Mouse (Mus musculus) T-helper 1 cell (primary cell): ENCODE measurements around the gene Ripply2.
"Not testable (repeated sequence)": the region's sequence is repeated elsewhere in the genome, so short reads cannot be mapped to it uniquely, and the experiment has no call there.

Experiments used
- in situ Hi-C: fragments of 300-600 bp; cut with MboI, MseI; formaldehyde crosslinking; loops from one replicate; pipeline ENCODE4 v1.15.1; 2025; ENCODE audit warnings: high pct_unique_total_duplicates

Gene Ripply2

DNA sequence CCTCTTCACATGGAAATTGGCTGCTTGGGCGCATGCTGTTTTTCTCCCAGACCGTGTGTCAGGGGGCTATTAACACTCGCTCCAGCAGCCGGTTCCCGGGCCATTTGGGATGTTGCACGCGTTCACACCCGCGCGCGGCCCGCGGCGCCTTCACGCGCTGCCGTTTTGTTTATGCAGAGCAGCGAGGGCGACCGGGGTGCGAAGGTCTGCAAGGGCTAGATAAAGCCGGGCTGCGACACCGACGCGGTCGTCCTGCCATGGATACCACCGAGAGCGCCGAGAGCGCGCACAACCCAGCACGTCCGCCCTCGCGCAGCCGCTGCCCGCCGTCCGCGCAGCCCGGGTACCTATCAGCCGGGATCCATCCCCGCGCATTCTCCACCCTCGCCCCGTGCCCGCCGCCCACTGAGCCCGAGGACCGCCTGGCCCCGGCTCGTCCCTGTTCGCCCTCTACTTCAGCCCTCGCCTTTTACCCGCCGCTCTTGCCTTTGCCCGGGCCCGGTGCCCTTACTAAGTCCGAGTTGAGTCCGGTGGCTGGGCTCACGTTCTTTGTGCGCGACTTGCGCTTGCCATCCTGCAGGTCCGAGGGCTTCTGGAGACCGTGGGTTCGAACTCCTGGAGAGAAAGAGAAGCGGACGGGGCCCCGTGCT is at the start of gene Ripply2:
TSS of gene Ripply2 (plus strand) at position 250 of the 650 bp plus-strand sequence.
- in situ Hi-C loops: no loop called here

DNA sequence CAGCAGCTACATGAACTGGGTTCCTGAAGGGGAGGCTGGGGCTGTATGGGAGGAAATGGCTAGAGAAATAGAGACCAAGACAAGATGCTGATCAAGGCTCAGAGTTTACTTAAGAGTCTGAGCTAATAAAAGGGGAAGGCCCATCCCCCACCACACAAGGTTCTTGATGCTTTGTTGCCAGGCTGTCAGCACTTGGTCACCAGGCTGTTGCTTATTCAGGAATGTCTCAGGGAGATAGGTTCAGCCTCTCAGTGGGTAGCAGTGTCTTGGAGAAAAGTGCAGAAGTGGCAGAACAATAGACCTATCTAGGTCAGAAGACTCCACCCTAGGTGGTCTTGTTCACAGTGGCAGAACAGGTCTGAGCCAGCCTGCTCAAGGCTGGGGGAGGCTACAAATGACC is 42.9 kb upstream of the Ripply2 start:
- in situ Hi-C loops: not testable (repeated sequence)

DNA sequence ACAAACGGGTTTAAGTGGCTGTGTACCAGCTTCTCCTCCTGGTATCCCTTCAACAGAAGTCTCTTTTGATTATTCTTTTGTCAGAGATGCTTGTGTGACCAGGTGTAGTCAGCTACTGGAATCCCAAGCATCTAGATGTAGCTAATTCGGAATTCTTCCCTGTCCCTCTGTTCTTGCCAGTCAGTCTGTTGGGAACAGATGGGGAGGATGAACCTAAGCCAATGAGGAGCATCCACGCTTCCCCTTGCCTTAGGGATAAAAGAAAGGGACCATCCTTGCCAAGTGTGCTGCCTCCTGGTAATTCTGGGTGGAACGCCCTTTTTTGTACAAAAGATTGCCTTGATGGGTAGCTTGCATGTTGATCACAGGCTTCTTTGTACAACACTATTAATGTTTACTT is 41.8 kb upstream of the Ripply2 start:
- in situ Hi-C loops: no loop called here

DNA sequence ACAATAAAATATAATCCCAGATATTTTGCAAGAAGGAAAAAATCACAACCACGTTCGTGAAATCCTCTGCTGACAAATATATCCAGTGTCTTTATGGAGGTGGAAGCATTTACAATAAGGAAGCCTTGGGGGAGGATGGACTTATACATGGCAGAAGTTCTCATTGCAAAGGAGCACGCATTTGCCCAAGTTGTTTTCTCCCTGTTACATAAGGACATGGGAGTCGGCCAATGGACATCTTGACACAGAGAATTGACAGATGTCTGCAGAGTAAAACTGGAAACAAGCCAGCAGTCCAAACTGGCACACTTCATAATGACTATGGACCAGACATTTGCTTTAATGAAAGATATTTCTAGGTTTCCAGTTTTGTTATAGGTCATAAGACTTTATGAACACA is 38.4 kb upstream of the Ripply2 start:
- in situ Hi-C loops: no loop called here

DNA sequence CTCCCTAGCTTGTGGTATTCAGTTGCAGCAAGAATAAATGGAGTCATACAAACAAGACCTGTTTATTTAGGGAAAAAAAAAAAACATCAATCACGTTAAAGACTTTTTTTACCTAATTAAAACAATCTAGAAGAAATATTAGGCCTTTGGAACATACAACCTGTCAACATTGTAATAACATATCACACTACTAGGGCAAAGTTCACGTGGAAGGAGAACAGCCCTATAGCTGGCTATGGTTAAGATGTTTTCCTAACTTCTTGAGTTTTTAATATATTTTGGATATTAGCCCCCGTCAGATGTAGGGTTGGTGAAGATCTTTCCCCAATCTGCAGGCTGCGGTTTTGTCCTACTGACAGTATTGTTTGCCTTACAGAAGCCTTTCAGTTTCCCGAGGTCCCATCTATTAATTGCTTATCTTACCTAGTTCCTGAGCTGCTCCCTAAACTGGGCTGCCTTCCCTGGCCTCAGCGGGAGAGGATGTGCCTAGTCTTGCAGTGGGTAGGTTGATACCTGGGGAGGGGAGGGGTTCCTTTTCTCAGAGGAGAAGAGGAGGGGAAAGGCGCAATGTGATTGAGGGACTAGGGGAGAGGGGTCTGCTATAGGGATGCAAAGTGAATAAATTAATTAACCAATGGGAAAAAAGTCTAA is 37.0 kb upstream of the Ripply2 start:
- in situ Hi-C loops: no loop called here

DNA sequence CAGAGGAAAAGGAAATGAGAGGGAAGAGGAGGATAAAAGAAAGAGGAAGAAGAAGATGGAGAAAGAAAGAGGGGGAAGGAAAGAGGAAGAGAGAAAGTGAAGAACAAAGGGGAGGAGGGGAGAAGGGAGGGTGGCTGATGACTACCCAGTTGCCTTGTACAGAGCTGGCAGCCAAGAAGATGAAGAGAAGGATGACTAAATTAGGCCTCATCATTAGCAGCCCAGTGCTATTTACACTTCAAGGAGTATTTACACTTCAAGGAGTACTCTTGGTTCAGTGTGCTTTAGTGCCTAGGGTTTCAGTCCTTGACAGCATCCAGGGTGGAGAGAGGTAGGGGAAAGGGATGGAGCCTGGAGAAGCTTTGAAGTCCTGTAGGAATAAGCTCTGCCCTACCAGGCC is 35.3 kb upstream of the Ripply2 start:
- in situ Hi-C loops: no loop called here

DNA sequence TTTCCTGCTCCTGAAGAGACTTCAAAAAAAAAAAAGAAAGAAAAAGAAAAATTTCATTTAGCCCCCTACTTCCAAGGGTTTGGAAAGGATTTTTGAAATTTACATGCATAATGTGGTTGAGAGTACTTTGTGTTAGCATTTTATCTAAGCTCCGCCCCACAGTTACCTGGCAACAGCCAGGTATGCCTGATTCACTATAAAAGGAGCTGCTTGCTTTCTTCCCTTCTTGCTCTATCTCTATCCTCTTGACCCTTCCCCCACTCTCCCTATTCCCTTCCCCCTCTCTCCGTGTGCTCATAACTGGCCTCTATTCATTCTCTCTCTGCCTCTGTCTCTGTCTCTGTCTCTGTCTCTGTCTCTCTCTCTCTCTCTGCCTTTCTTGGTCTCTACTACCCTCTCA is 34.4 kb upstream of the Ripply2 start:
- in situ Hi-C loops: no loop called here

DNA sequence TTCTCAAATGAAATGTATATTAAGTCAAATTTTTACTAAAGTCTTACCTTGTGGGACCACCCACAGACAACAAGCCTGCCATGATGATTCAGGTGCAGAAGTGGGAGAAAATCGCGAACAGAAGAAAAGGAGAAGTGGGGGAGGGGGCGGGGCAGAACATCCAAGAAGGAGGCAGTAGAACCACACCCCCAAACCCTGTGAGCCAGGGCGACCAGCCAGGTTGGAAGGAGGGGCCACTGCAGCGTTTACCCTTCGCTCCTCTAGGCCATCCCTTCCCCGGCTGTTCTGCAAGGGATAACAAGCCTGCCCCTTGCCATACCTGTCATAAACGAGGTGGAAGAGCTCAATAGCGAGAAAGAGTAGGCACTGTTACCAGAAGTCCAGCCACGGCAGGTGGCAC is 33.8 kb upstream of the Ripply2 start:
- in situ Hi-C loops: no loop called here

DNA sequence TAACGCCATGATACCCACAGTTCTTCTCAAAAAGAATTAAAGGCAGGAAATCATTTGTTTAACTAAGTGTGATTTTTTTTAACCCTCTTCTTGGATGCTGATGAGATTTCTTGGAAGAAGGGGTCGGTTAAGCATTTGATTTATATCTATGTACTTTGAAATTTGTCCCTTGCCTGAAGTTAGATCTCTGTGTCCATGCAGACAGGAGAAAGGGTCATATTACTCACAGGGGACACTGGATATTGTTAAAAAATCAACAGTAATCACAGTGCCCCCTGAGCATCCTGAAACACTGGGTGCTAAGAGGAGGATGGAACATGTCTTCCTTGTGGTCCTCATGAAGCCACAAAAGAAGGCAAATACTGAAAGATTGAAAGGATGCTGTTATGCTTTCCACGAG is 30.8 kb upstream of the Ripply2 start:
- in situ Hi-C loops: no loop called here

DNA sequence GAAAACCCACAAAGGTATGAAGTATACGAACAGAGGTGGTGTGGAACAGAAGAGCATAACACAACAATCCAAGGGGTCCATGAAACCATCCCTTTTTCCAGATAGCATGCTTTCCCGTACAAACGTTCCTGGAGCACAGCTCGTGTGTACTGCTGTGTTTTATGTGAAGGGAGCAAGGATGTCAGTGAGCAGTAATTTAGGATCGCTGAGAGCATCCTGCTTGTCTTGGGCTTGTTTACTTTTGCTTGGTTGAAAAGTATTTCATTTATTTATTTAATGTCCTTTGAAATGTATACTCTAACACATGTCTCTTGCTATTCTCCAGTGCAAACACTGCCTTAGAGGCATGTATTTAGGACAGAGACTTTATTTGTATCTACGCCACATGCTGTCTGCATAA is 30.2 kb upstream of the Ripply2 start:
- in situ Hi-C loops: no loop called here

DNA sequence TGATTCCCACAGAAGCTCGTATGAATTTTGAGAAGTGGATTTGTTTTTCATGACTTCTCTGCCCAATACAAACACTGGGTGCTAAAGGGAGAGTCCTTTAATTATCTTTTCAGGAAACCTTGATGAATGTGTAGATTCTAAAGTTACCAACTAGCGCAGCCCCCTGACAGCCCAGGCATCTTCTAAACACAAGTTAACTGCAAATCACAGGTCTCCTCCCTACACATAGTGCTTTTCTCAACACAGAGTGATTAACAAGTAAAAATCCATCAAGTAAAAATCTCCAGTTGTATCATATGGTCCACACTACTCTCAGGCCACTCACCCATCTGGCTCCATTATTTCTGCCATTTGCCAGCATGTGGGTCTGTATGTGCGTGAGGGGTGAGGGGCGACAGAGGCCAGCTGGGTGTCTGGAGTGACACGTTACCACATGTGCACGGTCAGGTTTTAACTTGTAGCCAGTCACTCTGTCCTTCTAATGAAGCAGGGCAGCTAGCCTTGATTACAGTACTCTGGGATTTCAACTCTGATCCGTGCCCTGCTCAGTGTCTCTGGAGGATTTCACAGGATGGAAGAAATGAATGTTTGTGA is 28.5 kb upstream of the Ripply2 start:
- in situ Hi-C loops: no loop called here

DNA sequence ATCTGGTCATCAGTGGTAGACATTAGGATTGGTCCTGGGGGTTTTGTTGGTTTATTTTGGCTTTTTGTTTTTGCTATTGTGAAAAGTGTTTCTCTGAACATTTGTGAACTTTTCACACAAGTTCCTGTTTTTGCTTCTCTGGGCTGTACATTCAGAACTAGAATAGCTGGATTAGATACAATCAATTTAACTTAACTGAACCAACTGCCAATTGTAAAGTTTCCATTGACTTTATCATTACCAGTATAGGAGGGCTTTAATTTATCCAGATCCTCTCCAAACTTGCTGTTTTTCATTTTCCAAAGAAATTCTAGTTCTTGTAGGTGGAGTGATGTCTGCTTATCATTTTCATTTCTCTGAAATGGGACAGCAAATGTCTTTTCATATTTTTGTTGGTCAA is 25.5 kb upstream of the Ripply2 start:
- in situ Hi-C loops: no loop called here

DNA sequence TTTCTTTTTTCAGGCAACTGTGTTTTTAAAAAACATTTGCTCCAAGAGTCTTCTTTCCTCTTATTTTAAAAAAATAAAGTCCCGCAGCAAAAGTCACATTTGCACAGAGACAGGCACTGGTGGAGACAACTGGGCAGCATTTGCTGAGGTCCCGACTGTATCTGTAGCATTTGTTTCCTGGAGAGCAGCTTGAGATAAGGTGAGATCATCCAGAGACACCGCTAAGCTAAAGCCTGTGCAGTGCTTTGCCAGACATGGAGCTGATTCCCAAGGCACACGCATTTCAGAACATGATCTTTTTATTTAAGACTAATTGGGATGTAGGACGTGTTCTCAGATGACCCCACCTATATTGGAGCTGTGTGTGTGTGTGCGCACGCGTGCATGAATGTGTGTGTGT is 23.6 kb upstream of the Ripply2 start:
- in situ Hi-C loops: no loop called here

DNA sequence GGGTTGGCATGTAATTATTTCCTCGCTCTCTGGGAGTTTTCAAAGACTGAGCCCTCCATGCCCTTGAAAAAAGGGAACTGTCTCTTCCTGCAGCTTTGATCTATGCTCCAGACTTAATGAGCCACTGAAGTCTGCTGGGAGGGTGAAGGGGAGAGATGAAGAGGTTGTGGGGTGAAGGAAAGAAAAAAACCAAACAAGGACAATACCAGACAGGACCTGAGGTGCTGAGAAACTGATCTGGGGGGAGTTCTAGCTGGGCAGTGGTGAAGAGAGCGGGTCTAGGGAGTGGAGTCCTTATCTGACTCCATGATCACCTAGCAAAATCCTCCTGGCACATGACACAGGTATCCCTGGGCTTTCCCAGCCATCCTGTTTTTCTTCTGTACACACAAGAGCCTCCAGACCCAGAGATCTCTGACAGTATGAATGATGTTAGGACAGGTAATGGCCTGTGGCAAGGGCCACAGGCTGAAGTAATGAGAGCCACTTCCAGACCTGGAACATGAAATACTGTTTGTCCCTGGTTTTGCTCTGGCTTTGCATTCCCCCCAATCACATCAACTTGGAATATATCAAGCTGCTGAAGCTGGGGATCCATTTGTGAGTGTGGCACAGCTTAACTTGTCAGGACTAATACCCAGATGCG is 18.2 kb upstream of the Ripply2 start:
- in situ Hi-C loops: no loop called here

DNA sequence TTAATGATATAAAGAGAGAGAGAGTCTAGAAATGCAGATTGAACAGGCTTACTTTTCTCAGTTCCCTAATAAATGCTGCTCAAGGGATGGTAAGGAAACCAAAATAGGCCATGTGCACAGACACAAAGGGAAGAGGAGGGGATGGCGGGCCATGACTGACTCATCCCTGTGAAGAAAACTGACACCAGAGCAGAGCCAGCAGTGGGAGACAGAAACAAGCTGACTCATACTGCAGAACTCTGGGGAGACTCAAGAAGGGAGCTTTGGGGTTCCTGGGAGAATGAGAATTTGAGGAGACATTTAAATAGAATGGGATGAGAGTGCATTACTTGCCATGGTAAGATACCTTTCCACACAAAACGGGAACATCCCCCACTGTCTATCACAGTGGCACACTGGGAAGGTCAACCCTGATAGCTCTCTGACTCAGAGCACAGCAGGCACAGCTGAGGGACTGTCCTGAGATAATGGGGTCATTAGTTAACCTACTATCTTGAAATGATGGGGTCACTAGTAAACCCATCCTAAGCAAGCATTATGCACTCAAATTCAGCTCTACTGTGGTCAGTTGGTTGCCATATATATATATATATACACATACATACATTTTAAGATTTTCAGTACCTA is 15.3 kb upstream of the Ripply2 start:
- in situ Hi-C loops: no loop called here

DNA sequence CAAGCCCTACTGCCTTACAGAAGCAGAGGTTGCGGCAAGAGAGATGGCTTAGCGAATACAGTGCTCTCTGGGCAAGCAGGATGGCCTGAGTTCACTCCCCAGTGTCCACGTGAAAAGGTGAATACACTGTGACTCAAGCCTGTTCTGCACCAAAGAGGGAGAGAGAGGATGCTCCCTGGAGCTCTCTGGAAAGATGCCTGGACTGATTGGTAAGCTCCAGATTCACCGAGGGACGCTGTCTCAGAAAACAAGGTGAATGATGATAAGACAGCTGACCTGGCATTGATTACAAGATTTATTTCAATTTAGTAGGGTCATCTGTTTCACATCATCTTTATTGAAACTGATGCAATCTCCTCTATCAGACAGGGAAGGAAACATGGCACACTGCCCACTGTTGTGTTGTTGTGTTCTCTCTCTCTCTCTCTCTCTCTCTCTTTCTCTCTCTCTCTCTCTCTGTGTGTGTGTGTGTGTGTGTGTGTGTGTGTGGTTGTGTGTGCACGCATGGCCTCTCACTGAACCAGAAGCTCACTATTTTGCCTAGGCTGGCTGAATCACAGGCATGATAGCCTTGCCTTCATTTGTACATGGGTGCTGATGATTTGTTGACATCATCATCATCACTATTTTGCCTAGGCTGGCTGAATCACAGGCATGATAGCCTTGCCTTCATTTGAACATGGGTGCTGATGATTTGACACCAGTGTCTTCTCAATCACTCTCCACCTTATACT is 10.5 kb upstream of the Ripply2 start:
- in situ Hi-C loops: no loop called here

DNA sequence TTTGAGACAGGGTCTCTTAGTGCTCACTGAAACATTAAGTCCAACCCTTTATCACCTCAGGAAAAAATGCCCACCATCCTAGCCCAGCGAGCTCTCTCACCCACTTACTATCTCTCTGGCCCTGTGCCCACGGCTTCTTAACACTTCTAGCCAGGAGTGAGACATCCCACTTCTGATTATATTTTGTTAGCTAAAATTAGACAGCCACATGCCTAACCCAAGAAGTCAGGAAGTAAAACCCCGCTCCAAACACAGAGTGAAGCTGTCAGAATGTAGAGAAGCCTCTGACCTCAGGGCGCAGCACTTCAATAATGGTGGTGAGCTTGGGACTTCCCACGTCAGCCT is 9.9 kb upstream of the Ripply2 start:
- in situ Hi-C loops: no loop called here

DNA sequence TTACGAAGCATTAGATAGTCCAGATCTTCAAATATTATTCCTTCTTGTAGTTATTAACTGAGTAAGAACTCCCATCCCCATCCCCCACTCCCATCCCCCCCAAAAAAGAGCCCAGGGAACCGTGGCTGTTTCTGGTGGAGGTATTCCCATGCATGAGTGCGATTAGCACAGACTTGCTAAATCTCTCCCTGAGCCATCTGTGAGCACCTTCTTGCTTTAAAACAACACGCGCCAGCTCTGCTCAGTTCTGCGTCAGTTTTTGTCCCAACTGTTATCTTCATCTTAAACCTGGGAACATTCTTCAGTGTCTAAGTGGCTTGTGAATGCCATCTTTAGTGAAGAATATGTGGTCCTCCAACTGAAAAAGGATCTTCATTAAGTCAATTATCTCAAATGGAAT is 6.8 kb upstream of the Ripply2 start:
- in situ Hi-C loops: no loop called here

DNA sequence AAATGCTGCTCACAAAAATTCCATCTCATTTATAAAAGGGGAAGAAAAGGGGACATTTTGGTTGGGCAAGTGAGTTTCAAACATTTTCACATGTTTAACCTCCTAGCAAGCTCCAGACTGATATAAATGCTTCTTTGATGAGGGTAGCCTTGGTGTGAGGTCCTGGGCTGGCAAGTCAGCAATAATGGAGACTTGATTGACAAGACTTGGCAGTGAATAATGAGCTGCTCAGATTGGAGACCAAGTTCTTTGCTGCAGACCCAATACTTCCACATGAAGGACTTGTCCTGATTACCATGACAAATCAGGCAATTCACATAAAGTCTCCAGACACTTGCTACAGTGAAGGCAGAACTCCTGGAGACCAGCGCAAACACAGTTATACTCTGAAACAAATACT is 6.4 kb upstream of the Ripply2 start:
- in situ Hi-C loops: no loop called here

DNA sequence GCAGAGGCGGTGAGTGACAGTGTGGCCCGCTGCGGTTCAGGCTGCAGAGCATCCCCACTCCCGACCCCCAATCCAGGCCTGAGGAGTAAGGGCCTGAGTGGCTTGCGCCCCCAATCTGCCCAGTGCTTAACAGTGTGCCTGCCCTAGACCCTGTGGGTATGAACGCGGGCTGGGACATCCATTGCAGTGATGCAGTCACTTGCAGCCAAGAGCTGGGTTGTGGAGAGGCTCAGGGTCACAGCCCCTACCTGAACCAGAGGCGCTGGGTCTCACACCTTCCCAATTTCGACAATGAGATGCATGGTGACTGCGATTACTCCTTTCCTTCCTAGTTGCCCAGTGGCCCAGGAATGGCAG is 579 bp downstream of the Ripply2 start:
- in situ Hi-C loops: no loop called here

DNA sequence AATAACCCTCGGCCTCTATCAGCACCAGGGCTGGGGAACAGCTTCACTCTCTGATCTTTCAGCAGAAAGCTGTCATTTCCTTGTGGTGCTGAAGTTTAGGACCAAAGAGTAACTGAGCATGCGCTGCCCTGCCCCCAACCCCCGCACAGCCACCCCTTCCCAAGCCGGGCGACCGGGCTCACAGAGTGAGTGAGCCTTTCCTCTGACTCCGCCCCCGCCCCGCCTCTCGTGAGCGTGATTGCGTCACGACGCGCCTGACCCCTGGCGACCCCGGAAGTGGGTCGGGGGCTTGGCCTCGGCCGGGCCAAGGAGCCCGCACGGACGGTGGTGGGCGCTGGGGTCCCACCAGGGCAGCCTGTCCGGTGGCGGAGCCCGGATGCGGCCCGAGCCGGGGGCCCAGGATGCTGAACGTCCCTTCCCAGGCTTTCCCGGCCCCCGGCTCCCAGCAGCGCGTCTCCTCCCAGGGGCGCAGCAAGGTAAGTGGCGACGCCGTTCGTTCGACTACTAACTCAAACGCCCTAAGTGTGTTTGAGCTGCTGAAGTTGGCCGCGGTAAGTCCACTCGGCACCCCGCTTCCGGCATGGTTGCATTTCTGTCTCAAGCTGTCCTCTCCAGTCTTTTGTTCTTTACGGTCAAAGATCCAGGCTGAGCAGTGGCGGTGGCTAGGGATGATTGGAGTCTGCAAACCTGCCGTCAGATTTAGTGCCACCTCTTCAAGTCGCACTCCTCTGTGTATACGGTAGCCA is 6.6 kb downstream of the Ripply2 start, which contains the start of gene Cyb5r4:
TSS of gene Cyb5r4 (plus strand) at position 237 of the 746 bp plus-strand sequence.
- in situ Hi-C loops: no loop called here
